Mouse (Mus musculus) brain, embryonic 14.5 days (tissue): Measurements from ENCODE around the gene Lmna.

ENCODE experiments used
- CTCF ChIP-seq: fragments of 200-500 bp; IDR thresholded peaks from 2 replicates; pipeline ENCODE4 v1.5.1; 2012; ENCODE audit warnings: inconsistent platforms, mild to moderate bottlenecking, moderate library complexity, borderline replicate concordance; ENCODE audit not compliant: insufficient read depth, insufficient read length; ENCODE audit errors: extremely low read depth
- POLR2A ChIP-seq: fragments of 200-500 bp; IDR thresholded peaks from 2 replicates; pipeline ENCODE4 v1.6.1; 2012; ENCODE audit warnings: mild to moderate bottlenecking, inconsistent platforms, borderline replicate concordance; ENCODE audit not compliant: poor library complexity, insufficient read depth, insufficient read length, severe bottlenecking; ENCODE audit errors: extremely low read depth

GRCm38 (mm10) chr3:88527565-88527964, 17.8 kb upstream of the Lmna start:
- TF ChIP-seq CTCF (no peak), POLR2A (no peak)
